Mouse (Mus musculus): ENCODE measurements around the gene Lenep. TPM values are rescaled to one million over a fixed set of nuclear protein-coding genes. Genes with fewer than 3 reads are reported as not detected.
"Not testable (repeated sequence)": the region's sequence is repeated elsewhere in the genome, so short reads cannot be mapped to it uniquely, and the experiment has no call there.

Gene Lenep
- polyA plus RNA-seq, 1 experiment from 2014 or later, result not detected

DNA sequence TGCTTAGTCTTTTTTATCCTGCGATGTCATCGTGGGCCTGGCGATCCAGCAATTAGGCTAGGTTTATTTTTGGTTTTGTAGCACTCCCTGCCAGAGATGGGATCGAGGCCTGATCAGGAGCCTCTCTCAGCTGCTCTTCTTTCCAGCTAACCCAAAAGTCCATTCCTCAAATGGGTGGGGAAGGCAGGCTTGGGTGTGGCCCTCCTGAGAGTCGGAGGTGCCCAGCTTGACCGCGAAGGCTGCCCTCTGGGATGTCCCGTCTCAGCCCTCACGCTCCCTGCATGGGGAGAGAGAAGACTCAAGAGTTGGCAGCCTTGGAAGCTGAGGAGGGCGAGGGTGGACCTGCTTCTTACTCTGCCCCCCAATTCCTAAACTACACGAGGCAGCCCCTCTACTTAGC is 31.9 kb upstream of the Lenep start:
- no peak for DNase-seq (ENCODE audit: low spot score)

DNA sequence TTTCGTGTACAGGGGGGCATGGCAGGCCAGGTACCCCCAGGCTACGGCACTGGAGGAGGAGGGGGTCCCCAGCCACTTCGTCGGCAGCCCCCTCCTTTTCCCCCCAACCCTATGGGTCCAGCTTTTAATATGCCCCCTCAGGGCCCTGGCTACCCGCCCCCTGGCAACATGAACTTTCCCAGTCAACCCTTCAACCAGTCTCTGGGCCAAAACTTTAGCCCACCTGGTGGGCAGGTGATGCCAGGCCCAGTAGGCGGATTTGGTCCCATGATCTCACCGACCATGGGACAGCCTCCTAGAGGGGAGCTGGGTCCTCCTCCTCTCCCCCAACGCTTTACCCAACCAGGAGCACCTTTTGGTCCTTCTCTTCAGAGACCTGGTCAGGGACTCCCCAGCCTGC is 30.0 kb upstream of the Lenep start:
- 93% methylated on average over 8 of the region's 8 CpGs for WGBS

More for the DNA sequence above, 31.9 kb upstream of the Lenep start:
- H3K27ac ChIP-seq (ENCODE audit: low read depth, low read length), result no peak overlapping the region
- H3K4me2 ChIP-seq (ENCODE audit: low read length), result no peak overlapping the region
- no peak overlapping the region for H3K4me3 ChIP-seq (ENCODE audit: low read depth, low read length)
- no peak overlapping the region for H3K9ac ChIP-seq (ENCODE audit: low read length)
- H3K36me3 ChIP-seq (ENCODE audit: control insufficient read depth, insufficient read depth, low read length), result peaks cover 34% of the 10 kb centered on the region
- no peaks in the 10 kb centered on the region for H3K9me3 ChIP-seq (replicated peaks; ENCODE audit: control insufficient read depth, low read length)
- H3K27me3 ChIP-seq (replicated peaks; ENCODE audit: control insufficient read depth, insufficient read depth, low read length), result no peaks in the 10 kb centered on the region
- ATAC-seq, result no peak
- H3K4me1 ChIP-seq (ENCODE audit: control insufficient read depth, insufficient read depth, low read length), result peaks cover 13% of the 10 kb centered on the region
- 73% methylated on average over 11 of the region's 11 CpGs for WGBS

DNA sequence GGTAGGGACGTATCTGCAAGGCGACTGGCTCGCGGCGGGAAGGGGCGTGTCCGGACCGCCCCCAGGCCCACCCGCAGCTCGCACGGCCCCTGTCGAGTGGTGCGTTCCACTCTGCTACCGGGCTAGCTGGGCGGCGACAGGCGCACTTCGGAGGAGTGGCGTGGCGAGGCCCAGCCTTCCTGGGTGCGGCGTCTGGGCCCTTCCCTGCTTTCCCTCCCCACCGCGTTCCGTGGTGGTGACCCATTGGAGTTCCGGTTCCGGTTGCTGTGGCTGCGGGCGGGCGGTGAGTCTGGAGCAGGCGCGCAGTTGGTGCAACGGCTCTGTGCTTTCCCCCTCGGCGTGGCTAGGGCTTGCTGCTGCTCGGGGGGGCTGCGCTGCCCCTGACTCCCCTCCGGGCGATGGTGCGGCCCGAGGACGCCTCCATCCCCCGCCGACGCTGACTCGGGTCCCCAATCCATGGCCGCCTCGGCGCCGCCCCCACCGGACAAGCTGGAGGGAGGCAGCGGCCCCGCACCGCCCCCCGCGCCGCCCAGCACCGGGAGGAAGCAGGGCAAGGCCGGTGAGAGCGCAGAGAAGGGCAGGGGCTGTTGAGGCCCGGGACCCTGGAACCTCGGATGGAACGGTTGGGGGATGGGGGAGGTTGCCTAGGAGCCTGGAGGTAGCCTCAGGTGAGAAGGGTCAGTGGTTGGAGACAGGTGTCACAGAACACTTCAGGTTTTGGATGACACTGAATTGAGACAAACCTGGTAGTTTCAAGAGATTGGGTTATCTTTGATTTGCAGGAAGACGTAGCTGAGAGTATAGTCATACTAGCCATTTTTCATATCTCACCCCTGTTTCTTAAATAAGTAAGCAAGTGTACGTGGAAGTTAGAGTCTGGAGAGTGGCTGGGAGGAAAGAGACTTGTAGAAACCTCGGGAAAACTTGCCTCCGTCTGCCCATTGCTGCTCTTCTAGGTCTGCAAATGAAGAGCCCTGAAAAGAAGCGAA is 27.9 kb upstream of the Lenep start, which contains the start of gene Pygo2:
Gene Pygo2 (plus strand): TSS at position 44 of the 989 bp plus-strand sequence.
- H3K4me2 ChIP-seq (ENCODE audit: low read length), result peak within 1 kb of the TSS; percentile 84
- peak within 1 kb of the TSS; percentile 95 for H3K4me3 ChIP-seq (ENCODE audit: low read depth, low read length)
- DNase-seq (ENCODE audit: low spot score) (peak; percentile 97), ATAC-seq (peak; percentile 99)
- peak within 1 kb of the TSS; percentile 98 for H3K9ac ChIP-seq (ENCODE audit: low read length)
- peaks cover 40% of the 10 kb centered on the region for H3K36me3 ChIP-seq (ENCODE audit: control insufficient read depth, insufficient read depth, low read length)
- H3K4me1 ChIP-seq (ENCODE audit: control insufficient read depth, insufficient read depth, low read length), result peaks cover 10% of the 10 kb centered on the region
- WGBS, result 2% methylated on average over 66 of the region's 68 CpGs
- peak within 1 kb of the TSS; percentile 86 for H3K27ac ChIP-seq (ENCODE audit: low read depth, low read length)
- no peaks in the 10 kb centered on the region for H3K9me3 ChIP-seq (replicated peaks; ENCODE audit: control insufficient read depth, low read length)
- no peaks in the 10 kb centered on the region for H3K27me3 ChIP-seq (replicated peaks; ENCODE audit: control insufficient read depth, insufficient read depth, low read length)

More for the DNA sequence above, 30.0 kb upstream of the Lenep start:
- Histone ChIP-seq H3K36me3 (ENCODE audit: control insufficient read depth, insufficient read depth, low read length) (peaks cover 34% of the 10 kb centered on the region), H3K4me2 (ENCODE audit: low read length) (no peak overlapping the region), H3K9ac (ENCODE audit: low read length) (no peak overlapping the region), H3K4me3 (ENCODE audit: low read depth, low read length) (no peak overlapping the region), H3K4me1 (ENCODE audit: control insufficient read depth, insufficient read depth, low read length) (peaks cover 13% of the 10 kb centered on the region), H3K27me3 (replicated peaks; ENCODE audit: control insufficient read depth, insufficient read depth, low read length) (no peaks in the 10 kb centered on the region), H3K9me3 (replicated peaks; ENCODE audit: control insufficient read depth, low read length) (no peaks in the 10 kb centered on the region), H3K27ac (ENCODE audit: low read depth, low read length) (no peak overlapping the region)
- DNase-seq (ENCODE audit: low spot score) (no peak), ATAC-seq (no peak)

DNA sequence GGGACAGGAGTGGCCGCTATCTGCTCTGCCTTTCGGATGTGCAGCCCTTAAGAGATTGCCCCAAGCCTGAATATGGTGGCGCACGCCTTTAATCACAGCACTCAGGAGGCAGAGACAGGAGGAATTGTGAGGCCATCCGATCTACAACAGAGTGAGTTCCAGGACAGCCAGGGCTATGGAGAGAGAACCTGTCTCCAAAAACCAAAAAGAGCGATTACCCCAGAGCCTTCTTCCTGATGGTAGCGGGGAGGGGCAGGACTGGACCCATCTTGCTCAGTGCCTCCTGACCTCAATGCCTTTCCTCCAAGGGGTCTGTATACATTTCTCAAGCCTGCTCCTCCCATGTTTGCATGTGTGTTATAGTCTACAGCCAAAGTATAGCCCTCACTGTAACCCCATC is 26.4 kb upstream of the Lenep start:
- not testable (repeated sequence) for H3K9me3 ChIP-seq (replicated peaks; ENCODE audit: control insufficient read depth, low read length); H3K9ac ChIP-seq (ENCODE audit: low read length); H3K4me3 ChIP-seq (ENCODE audit: low read depth, low read length); H3K27ac ChIP-seq (ENCODE audit: low read depth, low read length); H3K4me1 ChIP-seq (ENCODE audit: control insufficient read depth, insufficient read depth, low read length); H3K4me2 ChIP-seq (ENCODE audit: low read length); DNase-seq (ENCODE audit: low spot score); H3K27me3 ChIP-seq (replicated peaks; ENCODE audit: control insufficient read depth, insufficient read depth, low read length); ATAC-seq
- 93% methylated on average over 7 of the region's 7 CpGs for WGBS
- peaks cover 35% of the 10 kb centered on the region for H3K36me3 ChIP-seq (ENCODE audit: control insufficient read depth, insufficient read depth, low read length)

DNA sequence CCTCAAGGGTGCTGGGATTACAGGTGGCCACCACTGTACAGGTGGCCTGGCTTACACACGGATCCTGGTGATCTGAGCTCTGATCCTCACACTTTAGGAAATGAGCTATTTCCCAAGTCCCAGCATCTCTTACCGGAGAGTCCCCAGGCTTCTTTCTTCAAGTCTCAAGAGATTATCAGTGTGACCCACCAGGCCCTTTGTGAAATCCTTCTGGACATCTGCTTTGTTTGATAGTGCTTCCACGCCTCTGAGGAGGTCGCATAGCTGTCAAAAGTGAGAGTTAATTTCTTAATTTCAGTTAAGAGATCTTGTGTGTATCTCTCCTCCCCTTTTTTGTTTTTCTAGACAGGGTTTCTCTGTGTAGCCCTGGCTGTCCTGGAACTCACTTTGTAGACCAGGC is 23.3 kb upstream of the Lenep start:
- no peak overlapping the region for H3K27ac ChIP-seq (ENCODE audit: low read depth, low read length)
- no peak overlapping the region for H3K4me3 ChIP-seq (ENCODE audit: low read depth, low read length)
- peaks cover 13% of the 10 kb centered on the region; the same call in 1 of the 2 replicates for H3K36me3 ChIP-seq (ENCODE audit: control insufficient read depth, insufficient read depth, low read length)
- peaks cover 11% of the 10 kb centered on the region for H3K4me1 ChIP-seq (ENCODE audit: control insufficient read depth, insufficient read depth, low read length)
- no peaks in the 10 kb centered on the region for H3K27me3 ChIP-seq (replicated peaks; ENCODE audit: control insufficient read depth, insufficient read depth, low read length)
- H3K9me3 ChIP-seq (replicated peaks; ENCODE audit: control insufficient read depth, low read length), result no peaks in the 10 kb centered on the region
- DNase-seq (ENCODE audit: low spot score) (no peak), ATAC-seq (no peak)
- no peak overlapping the region for H3K4me2 ChIP-seq (ENCODE audit: low read length)
- WGBS, result 92% methylated on average over 4 of the region's 4 CpGs
- no peak overlapping the region for H3K9ac ChIP-seq (ENCODE audit: low read length)

DNA sequence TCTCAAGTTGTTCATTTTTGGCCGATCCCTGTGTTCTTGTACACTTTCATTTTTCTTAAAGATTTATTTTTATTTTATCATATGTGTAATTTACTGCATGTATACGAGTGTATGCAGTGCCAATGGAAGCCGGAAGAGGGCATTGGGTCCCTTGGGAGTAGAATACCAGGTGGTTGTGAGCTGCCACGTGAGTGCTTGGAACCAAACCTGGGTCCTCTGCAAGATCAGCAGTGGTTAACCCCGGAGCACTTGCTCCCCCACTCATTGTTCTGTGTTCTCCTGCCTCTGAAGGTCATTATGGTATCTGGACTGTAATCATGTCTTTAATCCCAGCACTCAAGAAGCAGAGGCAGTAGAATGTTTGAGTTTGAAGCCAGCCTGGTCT is 22.5 kb upstream of the Lenep start:
- H3K4me3 ChIP-seq (ENCODE audit: low read depth, low read length), result no peak overlapping the region
- no peak for ATAC-seq
- H3K27me3 ChIP-seq (replicated peaks; ENCODE audit: control insufficient read depth, insufficient read depth, low read length), result no peaks in the 10 kb centered on the region
- H3K4me2 ChIP-seq (ENCODE audit: low read length), result no peak overlapping the region
- no peak overlapping the region for H3K27ac ChIP-seq (ENCODE audit: low read depth, low read length)
- DNase-seq (ENCODE audit: low spot score), result no peak
- H3K36me3 ChIP-seq (ENCODE audit: control insufficient read depth, insufficient read depth, low read length), result peaks cover 13% of the 10 kb centered on the region; the same call in 1 of the 2 replicates
- no peaks in the 10 kb centered on the region for H3K9me3 ChIP-seq (replicated peaks; ENCODE audit: control insufficient read depth, low read length)
- H3K4me1 ChIP-seq (ENCODE audit: control insufficient read depth, insufficient read depth, low read length), result peaks cover 9% of the 10 kb centered on the region
- no peak overlapping the region for H3K9ac ChIP-seq (ENCODE audit: low read length)
- WGBS, result 90% methylated on average over 5 of the region's 5 CpGs

DNA sequence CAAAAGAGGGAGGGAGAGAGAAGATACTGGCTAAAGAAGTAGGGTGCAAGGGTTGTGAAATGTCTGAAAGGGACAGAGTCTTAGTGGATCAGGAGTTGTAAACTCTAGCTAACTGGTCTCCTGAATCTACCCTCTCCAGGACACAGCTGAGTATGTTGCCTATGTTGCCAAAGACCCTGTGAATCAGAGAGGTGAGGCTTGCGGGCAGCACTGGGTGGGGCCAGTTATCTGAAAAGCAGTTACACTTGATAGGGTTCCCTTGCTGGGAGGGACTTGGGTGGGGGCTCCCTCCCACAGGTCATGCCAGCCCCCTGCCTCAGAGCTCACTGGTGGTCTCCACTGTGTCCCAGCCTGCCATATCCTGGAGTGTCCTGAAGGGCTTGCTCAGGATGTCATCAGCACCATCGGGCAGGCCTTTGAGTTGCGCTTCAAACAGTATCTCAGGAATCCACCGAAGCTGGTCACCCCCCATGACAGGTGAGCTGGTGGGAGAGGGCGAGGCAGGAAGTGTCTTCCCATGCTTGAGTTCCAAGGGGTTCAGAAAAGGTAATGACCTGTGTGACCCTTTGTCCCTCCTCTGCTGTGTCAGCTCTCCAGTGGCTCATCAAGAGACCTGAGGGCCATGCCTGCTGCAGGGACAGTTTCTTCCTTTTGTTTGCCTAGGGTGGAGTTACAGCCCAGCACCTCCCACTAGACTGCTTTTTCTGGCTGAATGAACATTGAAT is 22.0 kb upstream of the Lenep start:
- Histone ChIP-seq H3K4me1 (ENCODE audit: control insufficient read depth, insufficient read depth, low read length) (peaks cover 14% of the 10 kb centered on the region), H3K27ac (ENCODE audit: low read depth, low read length) (no peak overlapping the region), H3K27me3 (replicated peaks; ENCODE audit: control insufficient read depth, insufficient read depth, low read length) (no peaks in the 10 kb centered on the region), H3K9me3 (replicated peaks; ENCODE audit: control insufficient read depth, low read length) (no peaks in the 10 kb centered on the region), H3K4me2 (ENCODE audit: low read length) (no peak overlapping the region), H3K9ac (ENCODE audit: low read length) (no peak overlapping the region), H3K36me3 (ENCODE audit: control insufficient read depth, insufficient read depth, low read length) (peaks cover 13% of the 10 kb centered on the region; the same call in 1 of the 2 replicates), H3K4me3 (ENCODE audit: low read depth, low read length) (no peak overlapping the region)
- ATAC-seq, result no peak
- WGBS, result 91% methylated on average over 5 of the region's 5 CpGs
- no peak for DNase-seq (ENCODE audit: low spot score)

DNA sequence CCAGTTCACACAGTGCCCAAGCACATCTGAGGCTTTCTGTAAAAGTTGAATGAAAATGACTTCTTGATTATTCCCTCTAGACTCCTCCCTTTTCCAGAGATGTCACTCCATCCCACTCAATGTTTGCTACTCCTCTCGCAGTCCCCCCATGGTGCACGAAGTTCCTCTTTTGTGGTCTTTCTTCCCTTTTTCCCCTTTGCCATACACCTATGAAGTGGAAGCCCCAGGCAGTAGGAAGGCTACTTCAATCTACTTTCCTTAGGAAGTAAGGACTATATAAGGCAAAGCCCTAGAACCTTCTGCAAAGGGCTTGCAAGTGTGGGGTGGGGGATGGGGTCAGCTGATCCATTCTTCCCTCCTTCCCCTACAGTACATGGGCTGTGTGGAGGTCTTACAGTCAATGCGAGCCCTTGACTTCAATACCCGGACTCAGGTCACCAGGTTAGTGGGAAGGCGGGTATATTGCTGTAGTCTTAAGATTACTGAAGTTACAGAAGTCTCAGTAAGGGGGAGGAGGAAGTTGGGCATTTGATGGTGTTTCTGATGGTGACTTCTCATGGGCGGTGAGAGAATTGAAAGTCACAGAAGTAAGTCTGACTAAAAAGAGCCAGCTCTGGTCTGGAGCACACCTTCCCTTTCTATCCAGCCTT is 20.1 kb upstream of the Lenep start:
- DNase-seq (ENCODE audit: low spot score) (no peak), ATAC-seq (no peak)
- no peak overlapping the region for H3K9ac ChIP-seq (ENCODE audit: low read length)
- peaks cover 17% of the 10 kb centered on the region for H3K4me1 ChIP-seq (ENCODE audit: control insufficient read depth, insufficient read depth, low read length)
- H3K27me3 ChIP-seq (replicated peaks; ENCODE audit: control insufficient read depth, insufficient read depth, low read length), result no peaks in the 10 kb centered on the region
- peak overlapping the region; percentile 42 for H3K4me2 ChIP-seq (ENCODE audit: low read length)
- H3K4me3 ChIP-seq (ENCODE audit: low read depth, low read length), result no peak overlapping the region
- peaks cover 13% of the 10 kb centered on the region; the same call in 1 of the 2 replicates for H3K36me3 ChIP-seq (ENCODE audit: control insufficient read depth, insufficient read depth, low read length)
- whole genome bisulfite sequencing, result 75% methylated on average over 6 of the region's 6 CpGs
- no peaks in the 10 kb centered on the region for H3K9me3 ChIP-seq (replicated peaks; ENCODE audit: control insufficient read depth, low read length)
- no peak overlapping the region for H3K27ac ChIP-seq (ENCODE audit: low read depth, low read length)

Data from forebrain, embryonic 14.5 days (tissue).